Mouse (Mus musculus) spleen, adult 2 months (tissue): ENCODE data around the gene Itpr1. TPM values are rescaled to one million over a fixed set of nuclear protein-coding genes. Genes with fewer than 3 reads are reported as not detected.

Source experiments
- DNase-seq, 2 experiments: peaks; one replicate each; pipeline versions ENCODE4 v3.0.0 to v3.0.0-alpha.2; 2012 to 2021; ENCODE audit warnings: low spot score in 2 of 2, low read depth in 1 of 2
- H3K27ac ChIP-seq: fragments of 200-500 bp; 2 replicates; pipeline ENCODE4 v1.5.1; 2012; ENCODE audit warnings: low read length, inconsistent platforms; ENCODE audit not compliant: insufficient read depth
- H3K27me3 ChIP-seq: fragments of 200-500 bp; 2 replicates; pipeline ENCODE4 v1.6.1; 2012; ENCODE audit warnings: mild to moderate bottlenecking, moderate library complexity, low read length, inconsistent platforms; ENCODE audit not compliant: control insufficient read depth, insufficient read depth
- H3K36me3 ChIP-seq: fragments of 200-500 bp; 2 replicates; pipeline ENCODE4 v1.6.1; 2012; ENCODE audit warnings: mild to moderate bottlenecking, low read length, inconsistent platforms; ENCODE audit not compliant: control insufficient read depth, insufficient read depth
- H3K4me1 ChIP-seq: fragments of 200-500 bp; 2 replicates; pipeline ENCODE4 v1.6.1; 2011; ENCODE audit warnings: inconsistent platforms; ENCODE audit not compliant: control insufficient read depth, insufficient read depth, insufficient read length
- H3K4me3 ChIP-seq: fragments of 200-500 bp; 2 replicates; pipeline ENCODE4 v1.5.1; 2011; ENCODE audit warnings: mild to moderate bottlenecking, inconsistent platforms; ENCODE audit not compliant: insufficient read depth, insufficient read length; ENCODE audit errors: extremely low read depth
- CTCF ChIP-seq: fragments of 200-500 bp; IDR thresholded peaks from 2 replicates; pipeline ENCODE4 v1.5.1; 2011; ENCODE audit warnings: mild to moderate bottlenecking, inconsistent platforms; ENCODE audit not compliant: insufficient read depth, insufficient read length, insufficient replicate concordance; ENCODE audit errors: extremely low read depth
- POLR2A ChIP-seq: fragments of 200-500 bp; IDR thresholded peaks from 2 replicates; pipeline ENCODE4 v1.6.1; 2011; ENCODE audit warnings: low read depth, low read length, inconsistent platforms
- WGBS: fragments of 180-500 bp; shearing (Covaris S2); methylation state at CpG from one replicate; pipeline ENCODE4 v1.1.7; 2018; 5-methylcytosine and 5-hydroxymethylcytosine counted together
- polyA plus RNA-seq: library from polyadenylated mRNA; depleted of rRNA; stranded (reverse); fragments of >200 nt; gene quantifications from 2 replicates; pipeline ENCODE4 v1.2.3, GENCODE M21; 2012

Gene Itpr1
- polyA plus RNA-seq, 1 experiment: 17.9 TPM

- Histone ChIP-seq H3K4me1 (peaks cover 8% of the 10 kb centered on the region), H3K27ac (no peak overlapping the region), H3K36me3 (no peaks in the 10 kb centered on the region), H3K27me3 (no peaks in the 10 kb centered on the region), H3K4me3 (no peak overlapping the region)
- TF ChIP-seq CTCF: no peak
- TF ChIP-seq POLR2A: no peak
- WGBS: 80% methylated on average over 8 of the region's 8 CpGs
- no peak for DNase-seq
These were observed 96.7 kb downstream of the Itpr1 start for GRCm38 (mm10) chr6:108309391-108310182.

GRCm38 (mm10) chr6:108313056-108313455 is 100.2 kb downstream of the Itpr1 start:
- Histone ChIP-seq H3K27me3 (no peaks in the 10 kb centered on the region), H3K36me3 (no peaks in the 10 kb centered on the region), H3K4me1 (no peaks in the 10 kb centered on the region; the same call in 1 of the 2 replicates), H3K27ac (no peak overlapping the region), H3K4me3 (no peak overlapping the region)
- no peak for TF ChIP-seq POLR2A
- no peak for TF ChIP-seq CTCF
- DNase-seq: no peak
- WGBS: 86% methylated on average over 1 of the region's 1 CpGs

DNA sequence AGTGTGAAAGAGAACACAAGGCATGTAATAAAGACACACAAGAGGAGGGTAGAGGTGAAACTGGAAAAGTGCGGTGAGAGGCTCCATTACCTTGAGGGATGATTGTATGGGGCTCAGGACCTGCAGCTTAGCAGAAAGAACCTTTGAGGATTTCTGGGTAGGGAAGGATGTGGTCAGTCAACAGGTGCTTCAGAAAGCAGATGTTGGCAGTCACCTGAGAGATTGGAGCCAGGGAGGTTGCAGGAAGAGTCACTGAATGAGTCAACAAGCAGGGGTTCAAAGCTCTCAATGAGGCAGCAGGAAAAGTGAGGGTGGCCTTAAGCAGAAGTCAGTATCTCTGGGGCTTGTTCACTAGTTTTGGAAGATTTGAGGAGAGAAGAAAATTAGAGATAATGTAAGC is 101.1 kb downstream of the Itpr1 start:
- no peak for TF ChIP-seq CTCF
- TF ChIP-seq POLR2A: no peak
- DNase-seq: no peak
- Histone ChIP-seq H3K4me3 (no peak overlapping the region), H3K27me3 (no peaks in the 10 kb centered on the region), H3K27ac (no peak overlapping the region), H3K36me3 (no peaks in the 10 kb centered on the region), H3K4me1 (no peaks in the 10 kb centered on the region; the same call in 1 of the 2 replicates)
- WGBS: 85% methylated on average over 1 of the region's 1 CpGs

DNA sequence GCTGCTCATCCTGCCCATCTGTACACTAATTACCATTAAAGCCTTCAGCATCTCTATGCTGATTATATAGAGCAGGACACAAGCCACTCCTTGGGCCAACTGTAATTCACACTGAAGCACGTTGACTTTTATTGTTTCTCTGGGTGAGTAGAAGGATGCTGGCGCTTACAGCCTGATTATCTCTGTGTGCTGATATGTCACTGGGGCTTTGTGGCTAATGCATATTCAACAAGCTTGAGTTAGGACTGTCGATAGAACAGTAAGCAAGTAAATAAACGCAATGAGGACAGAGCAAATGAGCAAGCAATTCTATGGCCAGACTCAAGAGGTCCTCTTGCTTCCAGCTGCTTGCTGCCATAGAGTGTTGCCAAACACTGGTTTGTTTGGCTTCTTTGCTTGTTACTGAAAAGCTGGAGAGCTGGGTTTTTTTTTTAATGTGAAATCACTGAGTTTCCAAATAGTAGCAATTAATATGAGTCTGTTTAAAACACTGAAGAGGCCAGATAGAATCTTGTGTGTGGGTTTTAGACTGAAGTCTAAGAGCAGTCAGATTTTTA is 103.5 kb downstream of the Itpr1 start:
- no peak for DNase-seq
- no peaks in the 10 kb centered on the region for H3K36me3 ChIP-seq
- H3K27ac ChIP-seq: no peak overlapping the region
- 89% methylated on average over 4 of the region's 4 CpGs for WGBS
- H3K27me3 ChIP-seq: no peaks in the 10 kb centered on the region
- TF ChIP-seq CTCF (no peak), POLR2A (no peak)
- H3K4me3 ChIP-seq: no peak overlapping the region
- H3K4me1 ChIP-seq: no peaks in the 10 kb centered on the region; the same call in 1 of the 2 replicates

GRCm38 (mm10) chr6:108316951-108317350 is 104.1 kb downstream of the Itpr1 start:
- Histone ChIP-seq H3K4me1 (no peaks in the 10 kb centered on the region; the same call in 1 of the 2 replicates), H3K36me3 (no peaks in the 10 kb centered on the region), H3K4me3 (no peak overlapping the region), H3K27ac (no peak overlapping the region), H3K27me3 (no peaks in the 10 kb centered on the region)
- no peak for TF ChIP-seq CTCF
- no peak for TF ChIP-seq POLR2A
- no peak for DNase-seq
- WGBS: 93% methylated on average over 1 of the region's 1 CpGs

DNA sequence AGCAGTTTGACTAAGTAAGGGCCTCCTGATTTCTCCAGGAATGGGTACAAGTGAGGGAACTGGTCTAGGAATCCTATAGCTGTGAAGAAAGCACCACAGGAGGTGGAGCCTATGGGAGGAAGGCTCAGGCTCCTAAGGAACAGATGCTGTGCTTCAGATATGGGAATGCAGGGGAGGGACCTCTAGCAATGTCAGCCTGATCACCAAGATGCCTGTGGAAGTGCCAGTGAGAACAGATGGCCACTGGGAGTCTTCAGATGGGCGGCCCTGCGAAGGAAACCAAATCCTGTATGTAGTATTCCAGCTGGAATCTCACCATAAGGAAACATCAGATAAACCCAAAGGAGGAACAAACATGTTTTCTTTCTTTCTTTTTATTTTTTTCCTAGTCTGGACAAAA is 108.8 kb downstream of the Itpr1 start:
- Histone ChIP-seq H3K27me3 (no peaks in the 10 kb centered on the region), H3K4me3 (no peak overlapping the region), H3K27ac (no peak overlapping the region), H3K36me3 (0 out of 2 replicates have a peak, but pooled peaks cover 2% of the 10 kb centered on the region), H3K4me1 (no peaks in the 10 kb centered on the region)
- DNase-seq: no peak
- WGBS: 88% methylated on average over 2 of the region's 2 CpGs
- TF ChIP-seq CTCF (no peak), POLR2A (no peak)

- no peaks in the 10 kb centered on the region for H3K27me3 ChIP-seq
- H3K27ac ChIP-seq: no peak overlapping the region
- peaks cover 9% of the 10 kb centered on the region; the same call in 1 of the 2 replicates for H3K4me1 ChIP-seq
- 0 out of 2 replicates have a peak, but pooled peaks cover 2% of the 10 kb centered on the region for H3K36me3 ChIP-seq
- TF ChIP-seq CTCF: no peak
- TF ChIP-seq POLR2A: no peak
- DNase-seq: no peak
- WGBS: 89% methylated on average over 6 of the region's 6 CpGs
- H3K4me3 ChIP-seq: no peak overlapping the region
These were observed 111.6 kb downstream of the Itpr1 start for GRCm38 (mm10) chr6:108324464-108325025.
